Mouse (Mus musculus): ENCODE measurements around the gene Slc25a10.

GRCm38 (mm10) chr11:120506899-120507298 lies 15.3 kb downstream of the Slc25a10 start:
- TF ChIP-seq CTCF (IDR thresholded peaks at IDR 0.05; ENCODE audit: borderline replicate concordance, extremely low read depth, insufficient read depth, insufficient read length) (peak; percentile 28; the same call in 1 of the 2 replicates), POLR2A (IDR thresholded peaks at IDR 0.05; ENCODE audit: borderline replicate concordance, extremely low read depth, insufficient read depth, insufficient read length, poor library complexity, severe bottlenecking) (no peak)
